ENCODE assay signal across 15 mouse cellular contexts in the genomic region with DNA sequence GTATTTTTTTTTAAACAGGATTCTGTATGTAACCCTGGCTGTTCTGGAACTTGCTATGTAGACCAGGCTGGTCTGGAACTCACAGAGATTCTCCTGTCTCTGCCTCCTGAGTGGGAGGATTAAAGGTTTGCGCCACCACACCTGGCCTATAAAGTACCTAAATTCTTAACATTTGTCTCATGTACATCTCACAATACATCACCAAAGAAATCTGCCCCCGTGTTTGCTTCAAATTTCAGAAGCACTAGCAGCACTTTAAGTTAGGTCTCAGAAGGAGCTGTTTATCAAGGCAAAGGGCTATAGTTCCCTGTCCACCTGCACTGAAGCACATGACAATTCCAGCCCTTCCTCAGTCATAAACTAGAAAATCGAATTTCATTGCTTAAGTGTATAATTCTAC.
"Had no signal": no experiment of that assay in that cellular context is flagged by ENCODE, and none has a peak within 500 bp of the region (broad histone marks: within the 10 kb centered on the region; RNA-seq: fewer than 3 reads in every experiment).

No protein-coding gene starts in this region.

- H3K4me1 ChIP-seq: midbrain, embryonic 10.5 days; midbrain, embryonic 12.5 days; neural tube, embryonic 12.5 days had no signal

- H3K9me3 ChIP-seq: midbrain, embryonic 10.5 days; midbrain, embryonic 12.5 days; neural tube, embryonic 12.5 days had no signal

- DNase-seq: lung, adult 18-20 months; lung, embryonic 14.5 days; lung, postnatal 10 days; lung, postnatal 4 days; midbrain, embryonic 14.5 days; right cerebral cortex, postnatal 14 days; right cerebral cortex, postnatal 4 days; spleen, adult 18-20 months; thymus, adult 18-20 months; thymus, postnatal 14 days; thymus, postnatal 36 days had no signal

- H3K27me3 ChIP-seq: midbrain, embryonic 12.5 days; neural tube, embryonic 12.5 days had no signal

- H3K9ac ChIP-seq: lung, embryonic 14.5 days; midbrain, embryonic 12.5 days; neural tube, embryonic 12.5 days had no signal

- H3K27ac ChIP-seq: midbrain, embryonic 10.5 days; midbrain, embryonic 12.5 days; neural tube, embryonic 12.5 days had no signal

- ATAC-seq: midbrain, embryonic 16.5 days had no signal

- H3K4me3 ChIP-seq: midbrain, embryonic 10.5 days; midbrain, embryonic 12.5 days; neural tube, embryonic 12.5 days had no signal

- H3K4me2 ChIP-seq: lung, embryonic 14.5 days; midbrain, embryonic 12.5 days; neural tube, embryonic 12.5 days had no signal
